Mouse (Mus musculus): Measurements from ENCODE around the gene Phb2.

DNA sequence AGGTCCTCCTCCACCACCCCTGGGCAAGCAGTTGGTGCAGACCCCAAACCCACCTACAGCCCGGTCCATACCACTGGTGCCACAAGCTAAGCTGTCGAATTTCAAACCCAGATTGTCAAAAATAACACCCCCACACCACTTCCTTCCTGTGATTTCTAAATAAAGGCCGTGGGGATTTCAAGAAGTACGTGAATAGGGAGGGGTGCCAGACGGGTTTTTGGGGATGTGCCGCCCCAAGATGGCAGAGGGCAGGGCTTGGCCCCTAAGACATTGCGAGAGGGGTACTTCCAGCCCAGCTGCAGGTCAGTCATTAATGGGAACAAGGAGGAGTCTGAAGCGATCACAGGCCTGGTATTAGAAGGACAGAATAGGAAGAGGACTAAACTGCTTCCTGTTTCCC, 11.4 kb downstream of the Phb2 start:
- TF ChIP-seq POLR2A (IDR thresholded peaks at IDR 0.05; ENCODE audit: insufficient read depth, low read depth, low read length) (no peak), CTCF (IDR thresholded peaks at IDR 0.05; ENCODE audit: insufficient read depth, low read depth, low read length) (no peak)

All from olfactory bulb, adult 2 months (tissue).